Mouse (Mus musculus): ENCODE measurements around the gene Lrrc40. TPM values are rescaled to one million over a fixed set of nuclear protein-coding genes. Genes with fewer than 3 reads are reported as not detected.
"Not testable (repeated sequence)": the region's sequence is repeated elsewhere in the genome, so short reads cannot be mapped to it uniquely, and the experiment has no call there.

Lrrc40 gene
- polyA plus RNA-seq, 1 experiment from 2014 or later, result 53.2 TPM

DNA sequence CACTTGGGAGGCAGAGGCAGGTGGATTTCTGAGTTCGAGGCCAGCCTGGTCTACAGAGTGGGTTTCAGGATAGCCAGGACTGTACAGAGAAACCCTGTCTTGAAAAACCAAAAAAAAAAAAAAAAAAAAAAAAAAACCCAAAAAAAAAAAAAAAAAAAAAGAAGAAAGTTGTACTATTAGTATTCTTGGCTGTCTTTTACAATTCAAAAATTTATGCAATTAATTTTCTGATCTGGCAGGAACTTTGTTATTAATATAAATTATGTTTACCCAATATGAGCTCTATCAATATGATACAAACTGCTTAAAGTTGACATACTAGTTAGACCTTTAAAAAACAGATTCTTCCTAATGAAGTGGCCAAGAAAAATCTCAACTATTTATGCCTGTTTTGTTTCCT, 66.1 kb downstream of the Lrrc40 start:
- H3K9ac ChIP-seq; H3K4me1 ChIP-seq; H3K4me2 ChIP-seq; ATAC-seq (replicated peaks); H3K4me3 ChIP-seq; H3K9me3 ChIP-seq; H3K27me3 ChIP-seq (replicated peaks); H3K36me3 ChIP-seq (replicated peaks); H3K27ac ChIP-seq: not testable (repeated sequence)
- WGBS, result 68% methylated on average over 1 of the region's 1 CpGs

DNA sequence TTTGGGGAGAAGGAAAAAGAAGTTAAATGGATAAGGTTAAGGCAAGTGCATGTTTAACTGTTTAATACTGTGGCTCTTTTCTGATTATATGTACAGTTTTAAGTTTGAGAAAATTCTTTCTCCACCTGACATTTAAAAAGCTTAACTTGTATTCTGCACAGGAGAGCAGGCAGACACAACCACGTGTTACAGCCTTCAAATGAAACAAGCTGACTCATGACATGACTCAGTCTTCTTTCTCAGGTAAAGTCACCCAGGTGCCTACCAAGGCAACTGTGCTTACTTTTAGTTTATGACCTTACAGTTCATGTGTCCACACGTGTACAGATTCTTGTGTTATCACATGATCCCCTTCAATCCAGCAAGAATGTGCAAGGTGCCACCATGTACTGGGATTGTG, 67.0 kb downstream of the Lrrc40 start:
- Histone ChIP-seq H3K27ac (no peak overlapping the region), H3K4me1 (no peaks in the 10 kb centered on the region), H3K4me3 (no peak overlapping the region), H3K27me3 (replicated peaks) (no peaks in the 10 kb centered on the region), H3K9me3 (no peaks in the 10 kb centered on the region), H3K9ac (no peak overlapping the region), H3K4me2 (no peak overlapping the region), H3K36me3 (replicated peaks) (no peaks in the 10 kb centered on the region)
- ATAC-seq (replicated peaks), result no peak
- WGBS, result 88% methylated on average over 2 of the region's 2 CpGs

DNA sequence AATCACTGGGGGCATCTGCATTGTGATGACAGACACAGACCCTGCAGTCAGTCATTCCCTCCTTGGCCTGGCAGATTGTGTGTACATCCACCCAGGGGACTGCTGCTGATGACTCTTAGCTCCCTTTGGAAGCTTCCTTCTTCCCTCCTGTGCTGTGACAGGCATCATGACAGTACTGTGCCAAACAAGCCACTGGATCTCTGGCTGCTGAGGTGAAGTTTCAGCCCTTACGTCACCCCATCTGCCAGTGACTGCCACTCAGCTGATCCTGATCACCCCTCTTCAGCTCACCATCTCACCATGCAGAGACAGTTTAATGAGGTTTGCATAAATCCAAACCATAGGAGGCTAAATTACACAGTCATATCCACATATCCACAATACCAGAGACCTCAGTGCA, 68.8 kb downstream of the Lrrc40 start:
- no peak overlapping the region for H3K4me3 ChIP-seq
- no peaks in the 10 kb centered on the region for H3K27me3 ChIP-seq (replicated peaks)
- no peak overlapping the region for H3K27ac ChIP-seq
- no peaks in the 10 kb centered on the region for H3K4me1 ChIP-seq
- H3K9ac ChIP-seq, result no peak overlapping the region
- H3K4me2 ChIP-seq, result no peak overlapping the region
- H3K9me3 ChIP-seq, result no peaks in the 10 kb centered on the region
- H3K36me3 ChIP-seq (replicated peaks), result no peaks in the 10 kb centered on the region
- no peak for ATAC-seq (replicated peaks)
- WGBS, result 74% methylated on average over 1 of the region's 1 CpGs

Other genes starting within 250 kb of the Lrrc40 start
- 2.3 and 2.6 TPM in 2 replicates for gene Cth, start 111.6 kb upstream of the Lrrc40 start, polyA plus RNA-seq (2015; fragmentation: Nextera tagmentation; extraction: Ambion mirVana)
- 25.9 and 26.4 TPM in 2 replicates for gene Ankrd13c, start 89.4 kb upstream of the Lrrc40 start, polyA plus RNA-seq (2015; fragmentation: Nextera tagmentation; extraction: Ambion mirVana)
- 239 and 257 TPM in 2 replicates for gene Srsf11, start within 50 bp of the Lrrc40 start, polyA plus RNA-seq (2015; fragmentation: Nextera tagmentation; extraction: Ambion mirVana)

All from midbrain, embryonic 15.5 days (tissue).